Mouse (Mus musculus) liver, embryonic 14.5 days (tissue): Measurements from ENCODE around the gene Eri3.

Experiments used
- CTCF ChIP-seq: IDR thresholded peaks from 2 replicates; pipeline ENCODE4 v1.5.1; 2016; ENCODE audit warnings: antibody characterized with exemption, low read depth, control low read depth
- EP300 ChIP-seq: IDR thresholded peaks from 2 replicates; pipeline ENCODE4 v1.6.1; 2016; ENCODE audit warnings: antibody characterized with exemption, low read depth

DNA sequence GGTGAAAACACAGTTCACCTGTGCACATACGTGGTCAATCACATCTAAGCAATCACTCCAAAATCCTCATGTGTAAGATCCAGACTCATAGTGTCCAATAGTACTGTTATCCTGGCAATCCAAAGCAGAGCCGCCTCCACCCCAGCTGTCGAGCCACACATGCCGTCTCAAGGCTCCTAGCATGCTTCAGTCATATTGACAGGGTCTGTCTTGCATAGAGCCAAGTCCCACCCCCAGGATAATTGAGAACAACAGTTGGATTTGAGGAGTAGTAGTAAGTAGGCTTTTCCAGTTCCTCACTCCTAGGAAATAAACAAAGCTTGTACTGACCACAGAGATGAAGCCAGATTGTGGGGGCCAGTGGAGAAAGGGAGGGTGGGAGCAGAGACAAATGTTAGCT lies 107.5 kb downstream of the Eri3 start:
- TF ChIP-seq EP300 (no peak), CTCF (no peak)
